Mouse (Mus musculus): ENCODE results near the gene 1700028J19Rik. TPM values are rescaled to one million over a fixed set of nuclear protein-coding genes. Genes with fewer than 3 reads are reported as not detected.
A peak's percentile ranks its signal among the peaks of the same experiment; 100 is the strongest.

1700028J19Rik gene
- polyA plus RNA-seq (2016; fragmentation: Nextera tagmentation; extraction: Ambion mirVana): 1.0 and 1.5 TPM in 2 replicates

DNA sequence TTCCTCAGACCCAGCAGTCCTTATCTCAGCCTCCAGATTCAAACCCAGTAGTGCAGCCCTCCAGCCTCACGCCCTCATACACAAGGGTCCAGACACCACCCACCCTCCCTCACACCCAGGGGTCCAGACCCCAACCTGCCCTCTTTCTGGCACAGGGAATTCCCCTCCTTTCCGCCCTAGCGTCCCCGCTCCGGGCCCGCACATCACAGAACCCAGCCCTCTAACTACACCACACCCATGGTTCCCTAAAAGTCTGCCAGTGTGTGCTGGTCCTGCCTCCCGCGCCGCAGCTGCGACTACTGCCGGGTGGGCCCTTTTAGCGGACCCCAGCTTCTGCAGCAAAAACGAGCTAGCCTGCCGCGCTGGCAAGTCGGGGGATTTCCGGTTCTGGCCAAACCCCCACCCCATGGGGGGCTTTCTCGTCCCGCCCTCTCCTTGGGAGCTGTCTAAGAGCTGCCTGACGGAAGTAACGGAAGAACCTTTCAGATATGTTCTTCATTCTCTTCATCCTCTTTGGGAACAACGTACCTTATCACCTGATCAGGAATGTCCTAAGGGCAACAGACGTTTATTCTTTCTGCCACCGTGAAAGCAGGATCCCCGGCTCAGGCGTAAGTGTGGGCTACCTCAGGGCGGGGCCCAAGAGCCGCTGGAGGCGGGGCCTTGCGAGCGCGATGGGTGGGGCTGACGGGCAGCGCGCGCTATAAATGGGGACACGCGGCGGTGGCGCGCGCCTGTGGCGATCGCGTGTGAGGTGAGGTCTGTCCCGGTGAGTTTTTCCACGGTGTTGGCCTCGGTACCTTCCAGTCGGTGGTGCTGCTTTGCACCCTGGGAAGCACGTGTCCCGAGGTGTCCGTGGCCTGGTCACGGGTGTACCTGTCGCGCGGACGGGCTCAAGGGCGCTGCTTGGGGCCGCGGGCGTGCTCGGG, at the start of gene 1700028J19Rik, which contains the start of gene 2410002F23Rik:
Gene 1700028J19Rik, minus strand, starts transcription at position 641 of the 929 bp plus-strand sequence.
Gene 2410002F23Rik, plus strand, starts transcription at position 668 of the 929 bp plus-strand sequence.
- WGBS: under 1% methylated on average over 62 of the region's 62 CpGs
- peak within 1 kb of the TSS; percentile 97 for H3K27ac ChIP-seq
- H3K36me3 ChIP-seq: peaks cover 36% of the 10 kb centered on the region
- no peaks in the 10 kb centered on the region for H3K9me3 ChIP-seq
- peak within 1 kb of the TSS; percentile 93 for H3K4me3 ChIP-seq
- H3K4me1 ChIP-seq (replicated peaks): peaks cover 32% of the 10 kb centered on the region
- DNase-seq (ENCODE audit: low spot score): peak; percentile 91
- H3K27me3 ChIP-seq (ENCODE audit: insufficient read depth, poor library complexity, severe bottlenecking): no peaks in the 10 kb centered on the region

DNA sequence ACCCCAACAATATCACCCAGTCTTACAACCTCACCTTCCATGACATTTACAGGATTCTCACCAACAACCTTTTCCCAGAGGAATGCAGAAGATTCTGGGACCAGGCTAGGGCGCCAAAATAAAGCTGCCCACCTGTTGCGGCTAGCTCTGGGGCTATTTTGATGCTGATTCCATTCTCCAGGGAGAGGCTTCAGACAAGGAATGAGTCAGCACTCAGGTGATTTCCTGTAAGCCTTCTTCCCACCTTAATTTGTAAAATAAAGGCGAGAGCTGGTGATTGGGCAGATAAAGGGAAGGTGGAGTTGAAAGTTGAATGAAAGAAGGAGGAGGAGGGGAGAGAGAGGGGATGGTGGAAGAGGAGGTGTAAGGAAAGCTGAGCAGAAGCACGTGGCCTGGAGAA, 44.9 kb upstream of the 1700028J19Rik start:
- no peaks in the 10 kb centered on the region for H3K4me1 ChIP-seq (replicated peaks)
- 57% methylated on average over 4 of the region's 4 CpGs for WGBS
- no peak overlapping the region for H3K27ac ChIP-seq
- peaks cover 9% of the 10 kb centered on the region; the same call in 1 of the 2 replicates for H3K9me3 ChIP-seq
- no peak for DNase-seq (ENCODE audit: low spot score)
- no peaks in the 10 kb centered on the region for H3K36me3 ChIP-seq
- H3K4me3 ChIP-seq: no peak overlapping the region
- H3K27me3 ChIP-seq (ENCODE audit: insufficient read depth, poor library complexity, severe bottlenecking): no peaks in the 10 kb centered on the region

DNA sequence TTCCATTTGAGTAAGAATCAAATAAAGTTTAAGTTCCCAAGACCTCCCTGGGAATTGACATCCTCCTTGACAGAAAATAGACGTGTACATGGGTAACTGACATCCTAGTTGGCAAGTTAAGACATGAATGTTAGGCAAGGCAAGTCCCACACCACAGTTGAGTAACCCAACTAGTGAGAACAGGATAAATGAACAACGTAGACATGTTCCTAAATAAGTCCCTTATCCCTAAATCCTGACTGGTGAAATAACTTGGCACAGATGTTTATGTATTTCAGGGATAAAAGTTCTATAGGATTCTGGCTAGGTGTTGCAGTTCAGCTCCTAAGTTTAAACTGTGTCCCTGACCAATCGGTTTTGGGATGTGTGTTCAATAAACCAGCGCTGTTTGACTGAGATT, 44.5 kb upstream of the 1700028J19Rik start:
- no peaks in the 10 kb centered on the region for H3K27me3 ChIP-seq (ENCODE audit: insufficient read depth, poor library complexity, severe bottlenecking)
- WGBS: 84% methylated on average over 4 of the region's 4 CpGs
- no peaks in the 10 kb centered on the region for H3K4me1 ChIP-seq (replicated peaks)
- no peak for DNase-seq (ENCODE audit: low spot score)
- no peaks in the 10 kb centered on the region for H3K36me3 ChIP-seq
- H3K4me3 ChIP-seq: no peak overlapping the region
- no peak overlapping the region for H3K27ac ChIP-seq
- H3K9me3 ChIP-seq: peaks cover 9% of the 10 kb centered on the region; the same call in 1 of the 2 replicates

DNA sequence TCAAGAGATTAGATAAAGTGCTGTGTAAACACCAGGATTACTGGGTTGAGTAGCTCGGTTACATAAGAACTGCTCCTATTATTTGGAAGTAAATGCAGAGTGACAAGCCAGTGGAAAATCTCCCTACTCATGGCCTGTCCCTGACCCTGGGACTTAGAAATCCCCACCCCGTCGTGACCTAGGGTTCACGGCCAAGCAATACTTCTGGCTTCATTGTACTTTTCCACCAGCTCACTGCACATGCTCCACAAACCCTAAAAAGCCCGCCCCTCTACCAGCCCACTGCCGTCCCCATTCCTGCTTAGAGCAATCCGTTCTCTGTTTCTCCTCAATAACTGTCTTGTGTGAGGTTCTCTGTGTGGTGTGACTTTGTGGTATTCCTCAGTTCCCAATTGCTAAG, 41.3 kb upstream of the 1700028J19Rik start:
- WGBS: 73% methylated on average over 7 of the region's 7 CpGs
- Histone ChIP-seq H3K27me3 (ENCODE audit: insufficient read depth, poor library complexity, severe bottlenecking) (no peaks in the 10 kb centered on the region), H3K4me3 (no peak overlapping the region), H3K36me3 (no peaks in the 10 kb centered on the region), H3K9me3 (peaks cover 9% of the 10 kb centered on the region; the same call in 1 of the 2 replicates), H3K4me1 (replicated peaks) (no peaks in the 10 kb centered on the region), H3K27ac (no peak overlapping the region)
- no peak for DNase-seq (ENCODE audit: low spot score)

DNA sequence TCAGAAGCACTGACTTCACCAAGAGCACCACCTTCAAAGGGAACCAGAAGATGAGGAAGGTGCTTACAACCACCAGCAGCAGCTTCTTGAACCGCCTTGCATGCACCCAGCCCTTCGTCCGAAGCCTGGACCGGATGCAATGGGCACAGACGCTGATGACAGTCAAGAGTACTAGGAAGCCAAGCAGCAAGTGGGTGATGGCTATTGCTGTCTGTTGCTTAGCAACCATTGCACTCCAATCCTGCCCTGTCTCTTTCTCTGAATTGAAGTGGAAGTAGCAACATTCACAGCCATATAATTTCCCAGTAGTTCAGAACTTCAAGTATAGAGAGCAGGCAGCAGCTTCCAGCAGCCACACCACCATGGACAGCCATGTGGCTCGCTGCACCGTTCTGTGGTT, 35.1 kb upstream of the 1700028J19Rik start:
- Histone ChIP-seq H3K4me3 (no peak overlapping the region), H3K4me1 (replicated peaks) (peaks cover 5% of the 10 kb centered on the region; the same call in 1 of the 2 replicates), H3K27me3 (ENCODE audit: insufficient read depth, poor library complexity, severe bottlenecking) (no peaks in the 10 kb centered on the region), H3K27ac (no peak overlapping the region), H3K9me3 (0 out of 2 replicates have a peak, but pooled peaks cover 5% of the 10 kb centered on the region), H3K36me3 (no peaks in the 10 kb centered on the region)
- no peak for DNase-seq (ENCODE audit: low spot score)
- 81% methylated on average over 7 of the region's 7 CpGs for WGBS

DNA sequence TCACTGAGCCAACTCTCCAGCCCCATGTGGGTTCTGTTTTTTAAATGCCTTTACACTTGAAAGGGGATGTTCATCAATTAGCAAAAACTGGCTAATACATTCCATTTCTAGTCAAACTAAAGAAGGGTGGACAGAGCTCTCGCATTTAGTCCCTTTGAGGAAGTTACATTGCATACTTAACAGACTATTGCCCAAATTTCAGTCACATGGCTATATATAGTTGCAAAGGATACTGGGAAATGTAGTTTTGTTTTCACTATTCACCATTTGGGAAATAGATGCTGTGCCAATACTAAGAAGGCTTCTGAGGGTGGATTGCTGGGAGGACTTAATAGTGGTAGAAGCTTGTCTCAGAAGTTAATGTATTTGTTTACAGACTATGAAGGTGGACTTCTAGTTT, 34.5 kb upstream of the 1700028J19Rik start:
- H3K4me1 ChIP-seq (replicated peaks): peaks cover 5% of the 10 kb centered on the region; the same call in 1 of the 2 replicates
- no peak for DNase-seq (ENCODE audit: low spot score)
- 0 out of 2 replicates have a peak, but pooled peaks cover 4% of the 10 kb centered on the region for H3K27me3 ChIP-seq (ENCODE audit: insufficient read depth, poor library complexity, severe bottlenecking)
- H3K9me3 ChIP-seq: 0 out of 2 replicates have a peak, but pooled peaks cover 5% of the 10 kb centered on the region
- no peak overlapping the region for H3K27ac ChIP-seq
- 68% methylated on average over 1 of the region's 1 CpGs for WGBS
- H3K4me3 ChIP-seq: no peak overlapping the region
- no peaks in the 10 kb centered on the region for H3K36me3 ChIP-seq

DNA sequence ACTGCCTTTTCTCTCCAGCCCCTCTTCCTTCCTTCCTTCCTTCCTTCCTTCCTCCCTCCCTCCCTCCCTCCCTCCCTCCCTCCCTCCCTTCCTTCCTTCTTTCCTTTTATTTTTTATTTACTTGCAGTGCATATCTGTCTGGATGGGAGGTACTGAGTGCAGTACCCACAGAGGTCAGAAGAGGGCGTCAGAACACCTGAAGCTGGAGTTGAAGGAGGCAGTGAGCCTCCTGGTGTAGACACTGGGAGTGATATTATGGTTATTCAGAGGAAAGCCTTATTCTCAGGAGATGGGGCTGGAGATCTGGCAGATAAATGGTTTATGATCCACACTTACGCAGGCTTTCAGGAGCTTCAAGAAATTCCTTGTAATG, 30.7 kb upstream of the 1700028J19Rik start:
- DNase-seq (ENCODE audit: low spot score): peak; percentile 23
- Histone ChIP-seq H3K27ac (no peak overlapping the region), H3K36me3 (no peaks in the 10 kb centered on the region), H3K9me3 (0 out of 2 replicates have a peak, but pooled peaks cover 5% of the 10 kb centered on the region), H3K4me3 (no peak overlapping the region), H3K27me3 (ENCODE audit: insufficient read depth, poor library complexity, severe bottlenecking) (peaks cover 32% of the 10 kb centered on the region), H3K4me1 (replicated peaks) (peaks cover 9% of the 10 kb centered on the region; the same call in 1 of the 2 replicates)
- WGBS: 49% methylated on average over 2 of the region's 2 CpGs

DNA sequence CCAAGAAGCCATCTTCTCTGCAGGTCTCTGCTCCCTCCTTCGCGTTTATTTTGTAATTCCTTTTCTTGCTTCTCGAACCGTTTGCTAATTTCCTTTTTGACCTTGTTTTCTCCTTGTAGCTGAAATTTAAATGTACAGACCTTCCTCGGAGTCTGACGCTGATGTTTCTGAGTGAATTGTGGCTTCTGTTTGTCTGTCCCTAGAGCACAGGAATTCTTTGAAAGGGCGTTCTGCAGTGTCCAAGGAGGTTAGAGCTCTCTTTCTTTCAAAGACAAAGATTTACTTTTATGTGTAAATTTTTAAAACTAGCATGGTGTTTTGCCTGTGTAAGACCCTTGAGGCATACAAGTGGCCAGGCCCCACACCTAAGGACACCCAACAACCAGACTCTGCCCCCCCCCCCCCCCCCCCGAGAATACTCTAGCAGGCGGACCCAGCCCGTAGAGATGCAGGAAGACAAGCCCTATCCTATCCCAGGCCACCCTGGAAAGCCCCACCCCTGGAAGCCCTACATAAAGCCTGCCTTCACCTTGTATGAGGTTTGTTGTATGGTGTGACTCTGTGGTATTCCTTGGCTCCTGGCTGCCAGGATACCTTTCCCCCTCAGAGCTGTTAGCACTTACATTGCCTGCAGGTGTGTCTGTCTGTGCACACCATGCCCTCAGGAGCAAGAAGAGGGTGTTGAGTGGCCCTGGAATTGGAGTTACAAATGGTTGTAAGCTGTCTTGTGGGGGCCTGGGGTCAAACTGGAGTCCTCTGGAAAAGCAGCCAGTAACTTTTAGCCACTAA, 30.2 kb upstream of the 1700028J19Rik start:
- 68% methylated on average over 10 of the region's 10 CpGs for WGBS
- peaks cover 7% of the 10 kb centered on the region; the same call in 1 of the 2 replicates for H3K4me1 ChIP-seq (replicated peaks)
- no peak overlapping the region for H3K4me3 ChIP-seq
- H3K27ac ChIP-seq: no peak overlapping the region
- 0 out of 2 replicates have a peak, but pooled peaks cover 5% of the 10 kb centered on the region for H3K9me3 ChIP-seq
- no peaks in the 10 kb centered on the region for H3K36me3 ChIP-seq
- H3K27me3 ChIP-seq (ENCODE audit: insufficient read depth, poor library complexity, severe bottlenecking): peaks cover 32% of the 10 kb centered on the region
- DNase-seq (ENCODE audit: low spot score): no peak

DNA sequence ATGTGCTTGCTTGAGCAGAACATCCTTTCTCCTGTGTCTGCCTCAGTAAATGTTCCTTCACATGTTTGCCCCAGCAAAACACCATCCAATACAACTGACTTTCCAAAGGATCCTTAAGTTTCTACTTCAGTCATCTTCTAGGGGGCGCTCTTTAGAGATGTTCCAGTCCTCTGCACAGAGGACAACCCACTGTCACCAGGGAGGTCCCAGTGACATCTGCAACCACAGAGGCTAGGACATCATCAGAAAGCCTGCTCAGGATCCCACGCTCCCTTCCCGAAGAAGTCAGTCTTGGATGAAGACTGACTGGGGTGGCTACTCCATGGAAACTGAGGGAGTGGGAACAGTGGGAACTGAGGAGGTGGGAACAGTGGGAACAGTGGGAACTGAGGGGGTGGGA, 29.1 kb upstream of the 1700028J19Rik start:
- 73% methylated on average over 3 of the region's 3 CpGs for WGBS
- Histone ChIP-seq H3K36me3 (no peaks in the 10 kb centered on the region), H3K27me3 (ENCODE audit: insufficient read depth, poor library complexity, severe bottlenecking) (peaks cover 32% of the 10 kb centered on the region), H3K27ac (no peak overlapping the region), H3K4me3 (no peak overlapping the region), H3K4me1 (replicated peaks) (peaks cover 4% of the 10 kb centered on the region; the same call in 1 of the 2 replicates), H3K9me3 (0 out of 2 replicates have a peak, but pooled peaks cover 5% of the 10 kb centered on the region)
- no peak for DNase-seq (ENCODE audit: low spot score)

DNA sequence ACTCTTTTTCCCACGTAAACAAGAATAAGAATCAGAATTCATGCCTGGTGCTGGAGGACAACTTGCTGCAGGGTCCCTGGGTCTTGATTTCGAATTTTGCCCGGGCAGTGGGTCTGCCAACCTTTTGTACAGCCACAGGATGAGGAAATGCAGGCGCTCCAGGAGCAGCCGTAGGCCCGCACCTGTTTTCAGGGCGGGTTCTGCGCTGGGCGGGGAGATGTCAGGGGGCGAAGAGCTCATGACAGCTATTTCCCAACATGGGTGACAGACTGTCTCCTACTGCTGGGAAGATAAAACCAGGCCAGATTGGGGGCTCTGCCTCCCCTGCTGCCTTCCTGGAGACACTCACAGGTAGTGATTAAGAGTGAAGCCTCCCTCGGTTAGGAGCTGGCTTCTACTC, 27.6 kb upstream of the 1700028J19Rik start:
- H3K36me3 ChIP-seq: no peaks in the 10 kb centered on the region
- no peak for DNase-seq (ENCODE audit: low spot score)
- H3K9me3 ChIP-seq: 0 out of 2 replicates have a peak, but pooled peaks cover 5% of the 10 kb centered on the region
- 39% methylated on average over 11 of the region's 11 CpGs for WGBS
- peaks cover 32% of the 10 kb centered on the region for H3K27me3 ChIP-seq (ENCODE audit: insufficient read depth, poor library complexity, severe bottlenecking)
- no peak overlapping the region for H3K4me3 ChIP-seq
- H3K27ac ChIP-seq: no peak overlapping the region
- peaks cover 4% of the 10 kb centered on the region; the same call in 1 of the 2 replicates for H3K4me1 ChIP-seq (replicated peaks)

DNA sequence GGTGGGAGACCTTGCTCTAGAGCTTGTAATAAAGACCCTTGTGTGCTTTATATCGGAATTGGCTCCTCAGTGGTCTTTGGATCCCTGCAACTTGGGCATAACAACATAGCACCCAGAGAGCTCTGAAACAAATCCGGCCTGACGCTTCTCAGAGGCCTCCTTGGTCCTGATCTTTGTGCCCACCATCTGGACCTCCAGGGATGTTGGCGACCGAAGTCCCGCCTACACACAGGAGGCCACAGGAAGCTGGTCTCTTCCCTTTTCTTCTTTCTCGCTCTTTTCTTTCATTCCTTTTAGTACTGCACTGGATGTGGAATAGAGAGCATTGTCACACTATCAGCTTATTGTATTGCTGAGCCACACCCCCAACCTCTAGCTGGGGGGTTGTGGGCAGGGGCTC, 27.0 kb upstream of the 1700028J19Rik start:
- 54% methylated on average over 7 of the region's 7 CpGs for WGBS
- no peak for DNase-seq (ENCODE audit: low spot score)

DNA sequence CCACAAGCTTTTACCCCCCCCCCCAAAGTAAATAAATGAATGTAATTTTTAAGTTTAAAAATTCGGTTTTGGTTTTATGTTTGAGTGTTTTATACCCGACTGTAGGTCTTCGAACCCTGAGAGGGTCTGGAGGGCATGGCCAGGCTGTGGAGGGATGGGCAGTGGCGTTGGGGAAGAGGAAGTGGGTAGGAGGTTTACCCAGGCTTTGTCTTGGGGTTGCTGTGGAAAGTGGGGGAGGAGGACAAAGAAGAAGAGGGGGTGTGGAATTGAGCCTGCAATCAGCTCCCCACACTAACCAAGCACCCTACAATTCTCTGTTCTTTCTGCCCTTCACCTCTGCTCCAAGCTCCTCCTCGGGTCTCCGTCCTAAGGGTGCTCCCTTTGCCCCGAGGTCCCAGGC, 26.1 kb upstream of the 1700028J19Rik start:
- DNase-seq (ENCODE audit: low spot score): no peak
- no peak overlapping the region for H3K4me3 ChIP-seq
- H3K27ac ChIP-seq: no peak overlapping the region
- WGBS: 92% methylated on average over 7 of the region's 7 CpGs
- H3K36me3 ChIP-seq: no peaks in the 10 kb centered on the region
- H3K4me1 ChIP-seq (replicated peaks): peaks cover 4% of the 10 kb centered on the region; the same call in 1 of the 2 replicates
- H3K27me3 ChIP-seq (ENCODE audit: insufficient read depth, poor library complexity, severe bottlenecking): peaks cover 43% of the 10 kb centered on the region
- no peaks in the 10 kb centered on the region for H3K9me3 ChIP-seq

More for the DNA sequence above, 27.0 kb upstream of the 1700028J19Rik start:
- no peaks in the 10 kb centered on the region for H3K36me3 ChIP-seq
- no peak overlapping the region for H3K4me3 ChIP-seq
- peaks cover 34% of the 10 kb centered on the region for H3K27me3 ChIP-seq (ENCODE audit: insufficient read depth, poor library complexity, severe bottlenecking)
- peaks cover 4% of the 10 kb centered on the region; the same call in 1 of the 2 replicates for H3K4me1 ChIP-seq (replicated peaks)
- no peak overlapping the region for H3K27ac ChIP-seq
- 0 out of 2 replicates have a peak, but pooled peaks cover 5% of the 10 kb centered on the region for H3K9me3 ChIP-seq

Data from hindbrain, embryonic 10.5 days (tissue).